Mouse (Mus musculus) embryonic facial prominence, embryonic 15.5 days (tissue): Measurements from ENCODE around the gene Fam184b. TPM values are rescaled to one million over a fixed set of nuclear protein-coding genes. Genes with fewer than 3 reads are reported as not detected.

ENCODE experiments used
- ATAC-seq: fragments of 200-750 bp; cut with Nextera tagmentation; 2 replicates; pipeline ENCODE4 v1.8.0; 2017; ENCODE audit warnings: low read depth, moderate TSS enrichment; ENCODE audit not compliant: insufficient number of reproducible peaks, low FRiP score, low TSS enrichment
- H3K27ac ChIP-seq: fragments of 300-500 bp; sonication (generic); replicated peaks from 2 replicates; pipeline ENCODE4 v1.5.1; 2015; ENCODE audit warnings: mild to moderate bottlenecking, inconsistent platforms
- H3K27me3 ChIP-seq: fragments of 300-500 bp; sonication (generic); 2 replicates; pipeline ENCODE4 v1.6.1; 2015; ENCODE audit warnings: inconsistent platforms
- H3K36me3 ChIP-seq: fragments of 300-500 bp; sonication (generic); 2 replicates; pipeline ENCODE4 v1.6.1; 2015; ENCODE audit warnings: mild to moderate bottlenecking, inconsistent platforms
- H3K4me1 ChIP-seq: fragments of 300-500 bp; sonication (generic); 2 replicates; pipeline ENCODE4 v1.6.1; 2015; ENCODE audit warnings: inconsistent platforms
- H3K4me2 ChIP-seq: fragments of 300-500 bp; sonication (generic); replicated peaks from 2 replicates; pipeline ENCODE4 v1.6.1; 2015; ENCODE audit warnings: mild to moderate bottlenecking, inconsistent platforms
- H3K4me3 ChIP-seq: fragments of 300-500 bp; sonication (generic); replicated peaks from 2 replicates; pipeline ENCODE4 v1.5.1; 2015; ENCODE audit warnings: mild to moderate bottlenecking, inconsistent platforms
- H3K9ac ChIP-seq: fragments of 300-500 bp; sonication (generic); 2 replicates; pipeline ENCODE4 v1.6.1; 2015; ENCODE audit warnings: inconsistent platforms
- H3K9me3 ChIP-seq: fragments of 300-500 bp; sonication (generic); replicated peaks from 2 replicates; pipeline ENCODE4 v1.6.1; 2016; ENCODE audit warnings: inconsistent platforms
- WGBS: fragments of 180-500 bp; shearing (Covaris S2); methylation state at CpG from one replicate; pipeline ENCODE4 v1.1.7; 2015; 5-methylcytosine and 5-hydroxymethylcytosine counted together
- polyA plus RNA-seq: library from polyadenylated mRNA; unstranded; fragments of >200 nt; fragmentation: Nextera tagmentation; extraction: Ambion mirVana; gene quantifications from 2 replicates; pipeline ENCODE4 v1.2.1, GENCODE M21; 2015

The Fam184b gene
- polyA plus RNA-seq, 1 experiment from 2014 or later: 1.2 TPM

DNA sequence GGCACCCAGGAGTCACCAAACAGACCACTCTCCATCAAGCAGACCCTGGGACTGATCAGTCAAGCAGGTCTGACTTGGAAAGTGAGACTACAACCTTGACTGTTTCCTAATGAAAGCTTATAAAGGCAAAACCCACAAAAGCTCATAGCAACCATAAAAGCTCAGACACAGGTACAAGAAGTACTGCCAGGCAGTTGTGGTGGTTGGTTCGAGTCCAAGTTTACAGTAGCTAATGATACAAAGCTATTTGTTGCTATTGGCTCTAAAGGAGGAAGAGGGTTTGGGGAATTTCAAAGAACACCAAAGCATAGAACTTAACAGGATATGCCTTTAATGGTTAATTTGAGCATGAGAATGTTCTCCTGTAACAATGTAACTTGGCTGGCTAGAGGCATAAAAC is 155.8 kb downstream of the Fam184b start:
- WGBS: 88% methylated on average over 1 of the region's 1 CpGs

DNA sequence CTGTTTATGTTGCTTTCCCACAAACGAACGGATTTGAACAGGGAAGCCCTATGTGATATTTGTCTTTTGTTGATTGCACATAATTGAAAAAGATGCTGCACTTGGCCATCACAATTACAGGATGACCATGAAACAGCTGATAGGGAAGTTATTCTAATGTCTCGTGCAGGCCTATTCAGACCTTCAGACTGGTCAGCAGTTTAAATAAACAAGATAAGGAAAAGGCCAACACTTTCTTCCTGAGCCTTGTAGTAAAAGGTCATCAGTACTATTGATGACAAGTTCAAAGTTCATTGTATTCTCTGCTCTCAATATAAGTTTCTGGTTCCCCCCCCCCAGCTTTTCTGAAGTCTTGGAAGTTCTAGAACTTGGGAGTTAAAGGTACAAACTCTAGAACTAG is 156.8 kb downstream of the Fam184b start:
- no peaks in the 10 kb centered on the region for H3K9me3 ChIP-seq
- H3K4me1 ChIP-seq: no peaks in the 10 kb centered on the region
- H3K27me3 ChIP-seq: no peaks in the 10 kb centered on the region
- H3K4me3 ChIP-seq: no peak overlapping the region
- ATAC-seq: no peak
- WGBS: 67% methylated on average over 3 of the region's 3 CpGs
- no peak overlapping the region for H3K4me2 ChIP-seq
- no peaks in the 10 kb centered on the region for H3K36me3 ChIP-seq
- no peak overlapping the region for H3K9ac ChIP-seq
- no peak overlapping the region for H3K27ac ChIP-seq

More for the DNA sequence above, 155.8 kb downstream of the Fam184b start:
- ATAC-seq: no peak
- Histone ChIP-seq H3K27ac (no peak overlapping the region), H3K4me1 (no peaks in the 10 kb centered on the region), H3K36me3 (no peaks in the 10 kb centered on the region), H3K9me3 (no peaks in the 10 kb centered on the region), H3K4me2 (no peak overlapping the region), H3K27me3 (no peaks in the 10 kb centered on the region), H3K9ac (no peak overlapping the region), H3K4me3 (no peak overlapping the region)

DNA sequence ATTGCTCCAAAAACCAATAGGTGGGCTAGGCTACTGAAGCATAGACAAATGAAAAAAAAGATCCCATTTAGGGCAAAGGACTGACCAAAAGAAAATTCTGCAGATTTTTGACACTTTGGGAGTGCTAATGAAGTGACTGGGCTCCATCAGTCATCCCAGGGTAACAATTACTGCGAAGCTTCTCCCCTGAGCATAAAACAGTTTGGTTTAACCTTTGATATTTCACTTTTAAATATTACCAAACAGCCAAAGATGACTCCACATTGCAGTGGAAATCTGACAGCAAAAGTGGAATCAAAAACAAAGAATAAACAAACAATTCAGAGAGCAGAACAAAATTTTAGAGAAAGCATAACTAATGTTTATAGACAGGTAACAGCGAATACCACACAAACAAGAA is 158.3 kb downstream of the Fam184b start:
- no peaks in the 10 kb centered on the region for H3K9me3 ChIP-seq
- 82% methylated on average over 2 of the region's 2 CpGs for WGBS
- H3K4me3 ChIP-seq: no peak overlapping the region
- no peaks in the 10 kb centered on the region for H3K27me3 ChIP-seq
- H3K4me1 ChIP-seq: peaks cover 7% of the 10 kb centered on the region; the same call in 1 of the 2 replicates
- no peak for ATAC-seq
- H3K4me2 ChIP-seq: no peak overlapping the region
- H3K9ac ChIP-seq: no peak overlapping the region
- H3K36me3 ChIP-seq: no peaks in the 10 kb centered on the region
- no peak overlapping the region for H3K27ac ChIP-seq

DNA sequence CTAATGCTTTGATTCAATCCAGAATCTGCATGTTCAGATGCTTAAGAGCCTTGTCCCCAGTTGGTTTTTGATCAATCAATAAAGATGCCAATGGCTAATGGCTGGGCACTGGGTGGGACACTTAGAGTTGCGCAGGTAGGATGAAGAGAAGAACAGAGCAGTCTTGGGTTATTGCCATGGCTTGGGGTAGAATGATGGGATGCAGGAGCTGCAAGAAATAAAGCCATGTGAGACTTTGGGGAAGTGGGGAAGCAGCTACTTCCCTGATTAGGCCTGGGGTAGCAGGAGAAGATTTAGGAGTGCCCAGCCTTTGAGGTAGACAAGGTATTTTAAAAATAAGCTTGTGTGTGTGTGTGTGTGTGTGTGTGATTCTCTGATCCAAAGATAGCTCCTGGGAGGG is 159.3 kb downstream of the Fam184b start:
- H3K27me3 ChIP-seq: no peaks in the 10 kb centered on the region
- H3K4me1 ChIP-seq: peaks cover 7% of the 10 kb centered on the region; the same call in 1 of the 2 replicates
- no peak overlapping the region for H3K4me2 ChIP-seq
- H3K4me3 ChIP-seq: no peak overlapping the region
- 78% methylated on average over 1 of the region's 1 CpGs for WGBS
- ATAC-seq: no peak
- no peak overlapping the region for H3K27ac ChIP-seq
- no peaks in the 10 kb centered on the region for H3K36me3 ChIP-seq
- H3K9me3 ChIP-seq: no peaks in the 10 kb centered on the region
- no peak overlapping the region for H3K9ac ChIP-seq

Other genes starting within 250 kb of the Fam184b start
- 122 and 126 TPM in 2 replicates for gene Qdpr, start 189.4 kb downstream of the Fam184b start, polyA plus RNA-seq
- 0.17 and 0.24 TPM in 2 replicates for gene Clrn2, start 185.9 kb downstream of the Fam184b start, polyA plus RNA-seq
- gene Lap3, start 146.2 kb downstream of the Fam184b start, polyA plus RNA-seq: 67.7 and 68.7 TPM in 2 replicates
- 232 and 236 TPM in 2 replicates for gene Med28, start 119.4 kb downstream of the Fam184b start, polyA plus RNA-seq
- gene Ncapg, start 30.3 kb upstream of the Fam184b start, polyA plus RNA-seq: 34.9 and 35.0 TPM in 2 replicates
- gene Lcorl, start 218.0 kb upstream of the Fam184b start, polyA plus RNA-seq: 21.0 and 22.8 TPM in 2 replicates